Mouse (Mus musculus) thymus, postnatal 36 days (tissue): Measurements from ENCODE around the gene Igfbpl1.

Experiments
- DNase-seq, 2 experiments: peaks; one replicate each; pipeline ENCODE4 v3.0.0; 2022; ENCODE audit warnings: mixed read lengths in 2 of 2

Igfbpl1 gene

DNA sequence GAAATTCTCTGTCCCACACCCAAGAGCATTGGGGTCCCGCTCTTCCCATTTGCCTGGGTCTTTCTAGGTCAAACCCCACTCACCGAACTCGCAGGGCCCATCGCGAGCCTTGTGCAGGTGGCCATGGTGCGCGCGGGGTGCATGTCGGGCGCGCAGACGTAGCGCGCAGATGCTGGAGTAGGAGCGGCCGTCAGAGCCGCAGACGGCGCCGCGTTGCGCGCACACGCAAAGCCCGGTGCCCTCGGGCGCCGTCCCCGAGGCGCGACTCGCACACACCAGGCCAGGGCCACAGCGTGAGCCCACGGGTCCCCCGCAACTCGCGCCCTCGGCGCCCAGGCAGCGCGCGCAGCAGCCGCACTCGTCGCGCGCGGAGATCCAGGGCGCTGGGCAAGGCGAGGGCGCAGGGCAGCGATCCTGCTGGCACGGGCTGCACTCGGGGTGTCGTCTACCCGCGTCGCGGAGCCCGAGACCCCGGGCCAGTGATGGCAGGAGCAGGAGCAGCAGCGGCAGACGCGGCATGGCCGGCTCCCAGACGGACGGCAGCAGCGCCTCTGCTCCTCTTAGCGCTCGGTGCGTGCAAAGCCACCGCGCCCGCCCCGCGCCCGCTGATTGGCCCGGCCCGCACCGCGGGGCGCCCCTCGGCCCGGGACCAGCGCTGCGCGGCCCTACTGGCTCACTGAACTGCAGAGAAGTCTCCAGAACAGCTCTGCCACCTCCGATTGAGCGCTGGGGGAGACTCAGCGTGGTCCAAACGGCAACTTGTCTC is at the start of gene Igfbpl1:
Gene Igfbpl1, minus strand, starts transcription at position 649 of the 766 bp plus-strand sequence.
- DNase-seq: no peak

DNA sequence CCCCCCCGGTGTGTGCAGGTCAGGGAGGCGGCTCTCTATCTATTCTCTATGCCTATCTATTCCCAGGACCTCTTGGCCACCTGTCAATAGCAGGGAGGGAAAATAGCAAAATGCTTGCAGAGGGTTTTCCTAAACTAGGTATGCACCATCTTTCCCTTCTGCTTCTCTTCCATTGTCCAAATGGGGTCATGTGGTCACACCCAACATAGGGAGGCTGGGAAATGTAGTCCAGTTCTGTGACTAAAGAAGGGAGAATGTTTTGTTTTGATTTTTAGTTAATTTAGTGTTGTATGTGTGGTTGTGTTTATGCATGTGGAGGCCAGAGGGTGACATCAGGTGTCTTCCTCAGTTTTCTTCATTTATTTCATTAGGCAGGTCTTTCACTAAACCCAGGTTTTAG is 45.4 kb upstream of the Igfbpl1 start:
- no peak for DNase-seq

GRCm38 (mm10) chr4:45869021-45869815 is 42.5 kb upstream of the Igfbpl1 start:
- no peak for DNase-seq

DNA sequence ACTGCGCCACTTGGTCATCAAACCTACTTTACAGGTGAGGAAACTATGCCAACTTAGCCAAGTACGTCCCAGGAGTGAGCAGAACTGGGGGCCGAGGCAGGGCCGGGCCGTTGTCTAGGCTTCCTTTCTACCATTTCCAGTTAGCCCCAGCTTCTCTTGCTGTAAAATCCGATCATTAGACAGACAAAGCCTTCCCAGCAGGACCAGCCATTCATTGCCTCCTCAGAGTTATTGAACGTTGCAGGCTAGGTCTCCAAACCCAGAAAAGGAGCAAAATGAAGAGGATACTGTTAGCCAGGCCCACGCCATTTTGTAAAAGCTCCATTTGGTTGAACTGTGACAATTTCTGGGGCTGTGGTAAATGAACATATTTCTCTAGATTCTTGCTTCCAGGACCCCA is 40.7 kb upstream of the Igfbpl1 start:
- DNase-seq: no peak

GRCm38 (mm10) chr4:45861160-45861559 is 34.4 kb upstream of the Igfbpl1 start:
- no peak for DNase-seq

DNA sequence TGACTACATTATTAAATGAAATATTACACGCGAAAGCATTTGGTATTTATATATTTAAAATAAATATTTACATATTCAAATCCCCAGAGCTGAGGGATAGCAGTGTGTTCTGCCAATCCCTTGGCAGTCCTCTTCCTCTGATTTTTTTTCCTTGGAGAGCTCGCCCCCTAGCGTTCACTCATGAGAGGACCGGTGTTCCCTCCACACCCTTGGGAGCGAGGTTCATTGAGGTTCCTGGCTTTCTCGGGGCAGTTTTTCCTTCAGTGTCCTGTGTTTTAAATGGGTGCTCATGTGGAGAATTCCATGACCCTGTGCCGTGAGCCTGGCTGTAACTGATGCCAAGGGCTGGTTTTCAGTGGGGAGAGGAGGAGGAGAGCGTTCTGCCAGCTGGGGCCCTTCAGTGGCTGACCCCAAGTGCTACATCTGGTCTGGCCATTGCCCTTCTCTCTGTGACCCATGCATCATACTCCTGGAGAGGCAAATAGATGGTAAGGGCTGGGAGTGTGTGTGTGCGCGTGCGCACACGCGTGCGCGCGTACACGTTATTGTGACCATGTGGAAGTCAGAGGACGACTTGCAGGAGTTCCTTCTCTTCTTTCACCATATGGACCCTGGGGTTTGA is 29.2 kb upstream of the Igfbpl1 start:
- peak; percentile 36 to 47 for DNase-seq

- no peak for DNase-seq
Observed at GRCm38 (mm10) chr4:45853496-45854246, 26.9 kb upstream of the Igfbpl1 start.

- DNase-seq: no peak
Observed at GRCm38 (mm10) chr4:45851640-45852051, 24.9 kb upstream of the Igfbpl1 start.

- DNase-seq: no peak
Observed at GRCm38 (mm10) chr4:45849419-45849818, 22.7 kb upstream of the Igfbpl1 start.

- DNase-seq: no peak
Observed at GRCm38 (mm10) chr4:45848825-45849156, 22.1 kb upstream of the Igfbpl1 start.

DNA sequence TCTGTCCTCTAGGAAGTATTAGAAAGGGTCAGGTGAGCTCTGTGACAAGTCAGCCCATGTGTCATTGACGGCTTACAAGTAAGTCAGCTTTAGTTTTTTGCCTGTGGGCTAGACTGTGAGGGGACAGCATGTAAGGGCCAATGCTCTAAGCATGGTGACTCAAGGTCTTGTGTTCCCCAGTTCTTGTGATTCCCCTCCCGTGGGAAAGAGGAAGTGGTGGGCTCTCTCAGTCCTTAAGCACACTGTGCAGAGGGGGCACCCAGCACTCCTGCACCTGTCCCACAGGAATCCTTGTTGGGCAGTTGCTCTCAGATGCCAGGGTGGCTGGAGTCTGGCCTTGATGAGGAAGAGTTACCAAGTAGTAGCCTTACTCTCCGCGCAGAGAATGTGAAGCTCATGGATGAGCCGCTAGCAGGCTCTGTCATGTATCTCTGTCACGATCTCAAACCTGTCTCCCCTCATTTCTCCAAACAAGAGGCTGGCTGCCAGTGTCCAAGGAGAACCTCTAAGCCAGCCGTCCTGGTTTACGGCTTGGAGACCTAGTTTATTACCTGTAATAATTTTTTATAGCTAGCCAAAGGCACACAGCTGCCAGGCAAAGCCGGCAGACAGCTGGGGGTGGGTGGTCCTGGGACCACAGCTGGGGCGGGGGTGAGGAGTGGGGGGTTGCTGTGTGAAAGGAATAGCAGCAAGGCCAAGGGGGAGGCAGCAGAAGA is 21.5 kb upstream of the Igfbpl1 start, which contains the start of gene Stra6l:
Gene Stra6l, plus strand, starts transcription at position 556 of the 716 bp plus-strand sequence.
- DNase-seq: no peak

DNA sequence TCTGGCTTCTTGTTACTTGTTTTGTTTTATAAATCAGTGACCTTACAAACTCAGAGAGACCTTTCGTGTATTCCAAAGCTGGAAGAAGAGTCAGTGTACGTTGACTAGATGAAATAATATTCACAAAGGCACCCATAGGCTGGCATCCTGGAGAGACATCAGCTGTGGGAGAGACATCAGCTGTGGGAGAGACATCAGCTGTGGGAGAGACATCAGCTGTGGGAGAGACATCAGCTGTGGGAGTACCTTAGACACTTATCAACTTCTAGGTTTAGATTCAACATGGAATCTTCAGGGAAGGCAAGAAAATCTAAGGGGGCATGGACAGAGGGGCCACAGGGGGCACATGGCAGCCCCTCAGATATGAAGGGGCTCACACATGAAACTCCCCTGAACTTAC is 19.5 kb upstream of the Igfbpl1 start:
- no peak for DNase-seq

GRCm38 (mm10) chr4:45844355-45844754 is 17.6 kb upstream of the Igfbpl1 start:
- peak; percentile 22 to 42 for DNase-seq

DNA sequence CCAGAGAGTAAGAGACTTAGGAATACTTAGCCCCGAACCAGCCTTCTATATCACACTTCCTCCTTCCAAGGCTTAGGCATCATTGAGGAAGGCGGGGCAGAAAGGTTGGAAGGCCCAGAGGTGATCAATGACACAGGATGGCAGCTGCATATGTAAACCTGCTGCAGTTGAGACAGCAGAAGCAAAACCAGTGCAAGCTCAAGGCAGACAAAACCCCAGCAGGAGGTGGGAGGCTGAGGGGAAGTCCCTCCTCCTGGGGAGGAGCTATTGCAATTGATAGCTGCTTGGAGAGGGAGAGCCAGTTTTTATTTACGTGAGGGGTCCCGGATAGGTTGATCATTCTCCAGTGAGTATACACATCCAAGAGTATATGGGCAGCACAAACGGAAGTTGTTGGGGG is 6.7 kb upstream of the Igfbpl1 start:
- no peak for DNase-seq

DNA sequence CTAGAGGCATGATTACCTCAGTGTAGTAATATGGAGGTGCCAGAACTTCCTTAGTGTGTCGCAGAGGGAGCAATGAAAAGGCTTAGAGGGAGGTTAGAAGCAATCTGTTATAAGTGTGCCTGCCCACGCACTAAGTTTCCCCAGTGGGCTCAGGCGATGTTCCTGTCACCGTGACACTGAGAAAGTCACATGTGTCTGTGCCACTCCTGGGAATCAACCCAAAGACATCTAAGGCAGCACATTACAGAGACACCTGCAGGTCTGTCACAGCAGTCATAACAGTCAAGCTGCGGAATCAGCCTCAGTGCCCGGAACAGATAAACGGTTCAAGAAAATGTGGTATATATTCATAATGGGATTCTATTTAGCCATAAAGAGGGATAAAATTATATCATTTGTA is 5.3 kb upstream of the Igfbpl1 start:
- DNase-seq: no peak

- no peak for DNase-seq
Observed at GRCm38 (mm10) chr4:45829907-45830759, 3.4 kb upstream of the Igfbpl1 start.

DNA sequence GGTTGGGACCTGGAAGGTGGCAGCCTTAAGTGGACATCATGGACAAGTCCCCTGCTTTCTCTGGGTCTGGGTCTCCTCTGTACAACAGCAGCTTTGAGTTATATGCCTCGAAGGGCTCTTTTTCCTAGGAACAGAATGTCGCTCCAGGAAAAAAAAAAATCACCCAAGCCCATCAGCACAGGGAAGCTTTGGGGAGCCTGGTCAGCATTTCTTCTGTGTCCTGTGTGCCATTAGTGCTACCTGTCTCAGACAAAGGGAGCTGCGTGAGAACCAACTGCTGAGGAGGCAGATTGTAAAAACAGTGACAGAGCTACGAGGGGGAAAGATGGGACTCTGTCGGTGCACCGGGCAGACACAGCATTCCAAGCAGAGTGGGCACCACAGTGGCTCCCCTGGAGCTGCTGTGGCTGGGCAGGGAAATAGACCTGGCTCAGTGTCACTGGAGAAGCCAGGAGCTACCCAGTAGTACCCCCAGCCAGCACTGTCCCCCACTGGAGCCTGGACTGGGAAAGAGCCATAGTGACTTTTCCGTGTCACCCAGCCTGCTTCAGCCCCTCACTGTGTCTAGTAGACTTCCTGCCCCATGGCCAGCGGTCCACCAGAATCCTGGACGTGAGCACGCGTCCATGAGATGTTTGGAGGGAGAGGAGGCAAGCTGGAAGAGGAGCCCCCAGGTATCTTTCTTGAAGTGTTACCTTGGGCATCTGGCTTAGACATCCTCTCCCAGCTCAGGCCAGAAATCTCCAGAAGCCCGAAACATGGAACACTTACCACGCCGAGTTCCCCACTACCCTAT is 1.8 kb downstream of the Igfbpl1 start:
- no peak for DNase-seq

- DNase-seq: no peak
Observed at GRCm38 (mm10) chr4:45824049-45824760, 2.5 kb downstream of the Igfbpl1 start.

DNA sequence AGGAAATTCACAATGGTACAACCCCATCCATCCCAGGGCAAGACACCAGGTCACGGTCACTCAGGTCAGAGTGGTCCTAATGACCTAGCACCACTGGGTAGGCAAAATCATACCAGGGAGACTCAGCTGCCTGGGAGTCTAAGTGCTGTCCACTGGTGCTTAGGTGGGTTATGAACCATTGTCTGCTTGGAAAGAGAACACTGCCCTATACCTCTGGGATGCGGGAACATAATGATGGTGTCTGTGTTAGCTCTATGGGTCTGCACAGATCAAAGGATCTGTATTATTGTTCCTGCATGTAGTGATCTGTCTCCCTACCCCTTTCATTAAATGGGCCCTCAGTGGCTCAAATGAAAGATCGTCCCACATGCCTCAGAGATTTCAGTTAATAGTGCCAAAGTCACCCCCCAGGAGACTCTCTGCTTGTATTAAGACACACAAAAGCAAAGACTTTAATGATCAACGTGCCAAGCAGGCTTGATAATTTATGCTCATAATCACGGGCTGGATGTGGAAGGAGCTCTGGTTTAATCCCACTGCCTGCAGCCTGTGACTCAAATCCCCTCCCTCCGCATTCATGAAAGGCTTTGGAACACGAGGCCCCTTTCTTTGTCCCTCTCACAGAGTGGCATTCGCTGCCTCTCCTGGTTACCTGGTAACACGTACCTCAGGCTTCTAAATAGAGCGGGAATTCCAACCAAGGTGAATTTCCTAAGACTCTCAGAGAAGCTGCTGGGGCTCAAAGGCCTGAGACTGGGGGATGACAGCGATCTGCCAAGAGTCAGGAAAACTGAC is 3.7 kb downstream of the Igfbpl1 start:
- no peak for DNase-seq
